Mouse (Mus musculus) central nervous system, embryonic 18 days (tissue): Measurements from ENCODE around the gene H2-DMb2. TPM values are rescaled to one million over a fixed set of nuclear protein-coding genes. Genes with fewer than 3 reads are reported as not detected.

Experiments used
- polyA plus RNA-seq: library from polyadenylated mRNA; depleted of rRNA; stranded (reverse); fragments of >200 nt; gene quantifications from 2 replicates; pipeline ENCODE4 v1.2.3, GENCODE M21; 2012; rRNA removed

H2-DMb2 gene
- polyA plus RNA-seq: 0.63 and 1.0 TPM in 2 replicates

DNA sequence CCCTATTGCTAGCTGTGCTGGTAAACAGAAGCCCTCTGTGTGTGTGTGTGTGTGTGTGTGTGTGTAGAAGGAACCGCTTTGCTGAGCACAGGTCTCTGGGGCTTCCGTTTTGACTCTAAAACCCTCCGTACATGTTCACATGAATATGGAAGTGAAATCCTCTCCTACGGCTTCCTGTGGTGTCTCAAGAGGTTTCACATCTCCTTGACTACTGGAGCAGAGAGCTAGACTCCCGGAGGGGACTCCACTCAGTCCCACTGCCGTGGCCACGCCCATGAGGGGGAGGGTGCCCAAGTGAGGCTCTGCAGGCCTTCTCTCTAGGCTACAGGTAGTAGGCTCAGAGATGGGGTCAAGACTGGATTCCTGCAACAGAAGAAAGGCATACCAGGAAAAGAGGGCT lies at the start of gene H2-DMb2:
H2-DMb2 (plus strand) TSS at position 275 of the 400 bp plus-strand sequence.

DNA sequence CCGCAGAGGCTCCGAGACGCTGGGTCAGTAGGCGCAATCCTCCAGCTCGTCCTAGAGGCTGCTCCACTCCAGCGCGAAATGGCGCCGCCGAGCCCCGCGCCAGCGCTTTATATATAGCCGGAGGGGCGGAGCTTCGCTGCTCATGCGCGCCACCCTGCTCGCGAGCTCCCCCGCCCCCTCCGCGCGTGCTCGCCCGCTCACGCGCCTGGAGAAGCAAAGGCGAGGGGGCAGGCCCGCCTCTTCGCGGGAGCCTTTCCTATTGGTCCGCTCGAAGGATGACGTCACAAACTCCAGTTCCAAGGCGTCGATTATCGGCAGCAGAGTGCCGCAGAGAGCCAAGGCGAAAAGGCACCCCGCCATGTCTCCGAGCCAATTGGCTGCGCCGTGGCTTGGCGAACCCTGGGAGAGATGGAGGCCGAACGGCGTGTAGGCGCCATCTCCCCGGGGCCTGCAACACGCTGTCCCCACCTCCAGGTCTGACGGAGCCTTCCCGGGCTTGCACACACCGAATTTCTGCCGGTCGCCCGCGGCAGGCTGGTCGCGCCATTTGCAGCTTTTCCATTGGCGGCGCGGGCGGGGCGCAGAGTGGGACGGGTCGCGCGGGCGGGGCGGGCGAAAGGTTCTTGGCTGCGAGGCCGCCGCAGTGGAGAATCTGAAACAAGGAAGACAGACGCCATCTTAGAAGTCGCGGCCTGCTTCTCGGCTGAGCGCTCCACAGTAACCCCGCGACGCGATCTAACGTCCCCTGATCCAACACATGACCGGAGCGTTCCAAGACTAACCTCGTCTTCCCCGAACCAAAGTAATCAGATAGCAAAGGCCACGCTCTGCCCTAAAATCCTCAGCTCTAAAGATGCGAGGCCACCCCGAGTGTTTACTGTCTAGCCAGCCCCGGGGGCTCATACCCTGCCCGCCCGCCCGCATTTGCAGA lies 23.6 kb upstream of the H2-DMb2 start, which contains the start of gene H2-DMa:
H2-DMa (plus strand) TSS at position 293 of the 931 bp plus-strand sequence.

DNA sequence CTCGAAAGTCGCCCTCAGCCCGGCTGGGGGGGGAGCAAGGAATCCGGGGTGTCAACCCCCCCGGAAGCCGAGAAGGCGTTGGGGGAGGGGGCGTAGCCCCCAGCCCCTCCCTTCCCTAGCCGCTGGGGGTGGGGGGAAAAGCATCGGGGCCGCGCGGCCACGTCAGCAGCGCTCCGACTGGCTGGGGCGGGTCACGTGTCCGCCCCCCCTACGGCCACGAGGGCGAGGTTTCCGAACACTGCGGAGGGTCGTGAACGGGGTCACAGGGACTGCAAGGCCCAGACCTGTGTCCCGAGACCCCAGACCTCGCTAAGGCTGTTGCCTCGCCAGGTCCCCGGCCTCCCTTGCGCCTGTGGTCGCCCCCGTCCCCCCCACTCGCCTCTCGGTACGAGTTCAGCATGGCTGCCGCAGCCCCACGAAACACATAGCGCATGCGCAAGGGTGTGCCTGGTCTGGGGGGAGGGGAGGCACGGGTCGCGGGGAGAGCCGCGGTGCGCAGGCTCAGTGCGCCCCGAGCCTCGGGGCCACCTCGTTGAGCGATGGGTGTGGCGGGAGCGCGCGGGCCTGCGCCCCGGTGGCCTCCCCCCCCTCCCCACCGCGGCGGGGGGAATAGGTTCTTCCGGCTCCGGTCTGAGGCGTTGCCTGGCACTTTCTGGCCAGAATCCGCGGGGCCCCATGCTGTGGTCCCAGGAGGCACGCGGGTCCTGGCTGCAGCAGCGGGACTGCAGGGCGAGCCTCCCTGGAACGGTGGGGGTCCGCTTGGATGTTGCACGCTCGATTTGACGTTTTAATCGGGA lies 20.7 kb upstream of the H2-DMb2 start, which contains the start of gene Brd2:
Brd2 (minus strand) TSS at position 447 of the 797 bp plus-strand sequence.

DNA sequence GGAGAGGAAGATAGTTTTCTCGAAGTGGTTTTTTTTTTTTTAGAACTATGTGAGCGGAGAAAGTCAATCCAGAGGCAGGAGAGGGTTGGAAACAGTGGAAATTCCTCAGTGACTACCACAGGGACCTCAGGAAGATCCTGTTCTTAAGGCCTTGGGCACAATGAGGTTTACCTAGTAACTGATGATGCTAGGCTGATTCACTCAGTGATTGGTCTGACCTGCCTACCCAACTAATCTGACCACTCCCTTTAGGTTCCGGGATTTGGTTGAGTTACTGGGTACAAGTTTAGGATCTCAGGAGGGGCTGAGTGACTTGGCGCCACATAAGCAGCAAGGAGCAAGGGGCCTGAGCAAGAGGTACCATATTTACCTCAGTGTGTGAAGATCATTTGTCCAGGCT lies 9.8 kb downstream of the H2-DMb2 start, which contains the start of gene H2-DMb1:
H2-DMb1 (plus strand) TSS at position 150 of the 400 bp plus-strand sequence.

DNA sequence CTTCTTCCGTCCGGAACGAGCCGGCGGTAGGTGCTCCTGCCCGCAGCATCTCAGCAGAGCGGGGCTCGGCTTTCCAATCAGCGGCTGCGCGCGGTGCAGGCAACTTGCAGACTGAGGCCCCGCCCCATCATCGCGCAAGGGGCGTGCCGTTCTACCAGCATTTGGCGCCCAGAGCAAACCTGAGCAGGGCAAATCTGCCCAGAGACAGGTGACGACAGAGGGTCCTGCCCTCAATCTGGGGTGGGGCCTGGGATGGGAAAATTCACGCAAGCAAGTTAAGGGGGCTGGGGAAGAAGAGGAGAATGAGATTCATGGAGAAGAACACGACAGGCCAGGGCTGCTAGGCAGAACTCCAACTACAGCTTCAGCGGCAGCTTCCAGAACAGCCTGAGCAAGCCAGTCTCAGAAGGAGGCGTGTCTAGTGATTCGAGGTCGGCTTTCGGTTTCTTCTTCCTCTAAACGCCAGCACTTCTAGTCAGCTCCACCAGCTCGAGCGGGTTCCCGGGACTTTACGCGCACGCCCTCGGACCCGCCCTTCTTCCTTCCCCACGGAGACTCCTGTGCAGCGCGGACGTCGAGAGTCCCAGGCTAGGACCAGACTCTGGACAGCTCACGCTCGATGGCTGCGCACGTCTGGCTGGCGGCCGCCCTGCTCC lies 44.3 kb downstream of the H2-DMb2 start, which contains the start of the genes Tap1 and Psmb9:
Tap1 (plus strand) TSS at position 293 of the 656 bp plus-strand sequence.
Psmb9 (minus strand) TSS at position 504 of the 656 bp plus-strand sequence.

DNA sequence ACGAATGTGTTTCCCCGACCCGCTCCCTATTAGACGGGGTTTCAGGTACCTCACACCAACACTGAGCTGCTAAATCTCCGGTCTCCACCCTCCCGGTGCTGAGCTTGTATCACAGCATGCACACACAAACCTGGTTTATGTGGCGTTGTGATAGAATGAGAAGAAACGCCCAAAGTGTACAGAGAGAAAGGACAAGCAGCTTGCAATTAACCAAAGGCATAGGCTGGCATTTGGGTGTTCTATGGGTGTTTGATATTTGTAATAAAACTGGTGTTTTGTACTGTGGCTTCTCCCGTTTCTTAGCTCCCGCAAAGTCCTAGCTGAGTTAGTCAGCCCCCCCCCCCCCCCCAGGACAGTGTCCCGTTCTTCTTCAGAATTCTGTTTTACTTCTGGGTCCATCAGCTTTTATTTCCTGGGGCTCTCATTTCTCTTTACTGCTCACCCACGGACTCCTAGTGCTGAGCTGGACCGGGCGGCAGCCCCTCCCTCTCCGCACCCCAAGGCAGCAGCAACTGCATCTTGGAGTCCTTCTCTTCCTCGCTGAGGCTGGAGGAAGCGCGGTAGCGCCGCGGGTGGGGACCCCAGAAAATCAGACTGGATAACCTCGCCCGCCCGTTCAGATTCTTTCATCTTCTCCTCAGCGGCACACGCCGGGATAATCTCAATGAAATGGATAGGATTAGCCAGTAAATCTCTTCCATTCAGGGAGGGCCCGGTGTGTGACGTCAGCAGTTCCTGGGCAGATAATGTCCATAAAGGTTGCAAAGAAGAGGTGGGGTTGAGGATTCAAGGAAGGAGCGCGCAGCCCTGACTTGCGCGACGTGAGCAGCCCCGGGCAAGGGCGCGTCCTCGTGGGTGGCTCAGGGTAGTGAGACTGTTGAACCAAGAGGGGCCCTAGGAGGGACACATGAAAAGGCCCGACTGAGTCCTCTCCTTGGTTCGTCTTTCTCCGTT lies 54.1 kb downstream of the H2-DMb2 start, which contains the start of gene Psmb8:
Psmb8 (plus strand) TSS at position 781 of the 954 bp plus-strand sequence.

Other genes with a start within 250 kb of the H2-DMb2 start
- 0.21 and 0.24 TPM in 2 replicates for gene Platr17, start 238.2 kb upstream of the H2-DMb2 start, polyA plus RNA-seq
- 39.3 and 40.5 TPM in 2 replicates for gene Daxx, start 233.9 kb upstream of the H2-DMb2 start, polyA plus RNA-seq
- 14.7 and 16.0 TPM in 2 replicates for gene Tapbp, start 227.4 kb upstream of the H2-DMb2 start, polyA plus RNA-seq
- gene Zbtb22, start 227.4 kb upstream of the H2-DMb2 start, polyA plus RNA-seq: 26.4 and 28.4 TPM in 2 replicates
- 183 and 190 TPM in 2 replicates for gene Rgl2, start 213.8 kb upstream of the H2-DMb2 start, polyA plus RNA-seq
- 117 and 126 TPM in 2 replicates for gene Pfdn6, start 203.0 kb upstream of the H2-DMb2 start, polyA plus RNA-seq
- gene Wdr46, start 202.6 kb upstream of the H2-DMb2 start, polyA plus RNA-seq: 20.5 and 22.2 TPM in 2 replicates
- gene B3galt4, start 191.8 kb upstream of the H2-DMb2 start, polyA plus RNA-seq: 10.4 and 11.6 TPM in 2 replicates
- 58.2 and 62.1 TPM in 2 replicates for gene Vps52, start 187.5 kb upstream of the H2-DMb2 start, polyA plus RNA-seq
- gene Rps18, start 187.3 kb upstream of the H2-DMb2 start, polyA plus RNA-seq: 648 and 656 TPM in 2 replicates
- 24.0 and 24.8 TPM in 2 replicates for gene H2-K1, start 143.0 kb upstream of the H2-DMb2 start, polyA plus RNA-seq
- 48.8 and 51.4 TPM in 2 replicates for gene Ring1, start 118.6 kb upstream of the H2-DMb2 start, polyA plus RNA-seq
- gene H2-Ke6, start 115.2 kb upstream of the H2-DMb2 start, polyA plus RNA-seq: 98.3 and 102 TPM in 2 replicates
- gene Slc39a7, start 111.6 kb upstream of the H2-DMb2 start, polyA plus RNA-seq: 112 TPM in 2 replicates
- gene Rxrb, start 111.5 kb upstream of the H2-DMb2 start, polyA plus RNA-seq: 82.1 and 83.7 TPM in 2 replicates
- gene Col11a2, start 103.9 kb upstream of the H2-DMb2 start, polyA plus RNA-seq: 10.7 and 17.0 TPM in 2 replicates
- 0.06 and 0.19 TPM in 2 replicates for gene H2-Oa, start 51.0 kb upstream of the H2-DMb2 start, polyA plus RNA-seq
- gene H2-DMa, start 23.8 kb upstream of the H2-DMb2 start, polyA plus RNA-seq: 15.7 and 16.4 TPM in 2 replicates
- gene Brd2, start 20.7 kb upstream of the H2-DMb2 start, polyA plus RNA-seq: 144 and 169 TPM in 2 replicates
- 1.9 and 2.2 TPM in 2 replicates for gene H2-DMb1, start 9.8 kb downstream of the H2-DMb2 start, polyA plus RNA-seq
- gene Tap1, start 44.2 kb downstream of the H2-DMb2 start, polyA plus RNA-seq: 4.8 and 4.9 TPM in 2 replicates
- 1.2 and 1.5 TPM in 2 replicates for gene Psmb9, start 44.5 kb downstream of the H2-DMb2 start, polyA plus RNA-seq
- gene Psmb8, start 54.4 kb downstream of the H2-DMb2 start, polyA plus RNA-seq: 3.5 and 4.0 TPM in 2 replicates
- gene Tap2, start 60.2 kb downstream of the H2-DMb2 start, polyA plus RNA-seq: 1.9 and 2.1 TPM in 2 replicates
- 0.40 and 0.48 TPM in 2 replicates for gene H2-Ob, start 95.6 kb downstream of the H2-DMb2 start, polyA plus RNA-seq
- gene H2-Ab1, start 114.4 kb downstream of the H2-DMb2 start, polyA plus RNA-seq: 0.74 and 1.0 TPM in 2 replicates
- 0.34 and 0.47 TPM in 2 replicates for gene H2-Aa, start 144.5 kb downstream of the H2-DMb2 start, polyA plus RNA-seq
- gene H2-Eb1, start 162.6 kb downstream of the H2-DMb2 start, polyA plus RNA-seq: 1.8 and 1.9 TPM in 2 replicates
- gene H2-Eb2, start 182.4 kb downstream of the H2-DMb2 start, polyA plus RNA-seq: 0.04 and 0.17 TPM in 2 replicates
- gene Btnl2, start 211.5 kb downstream of the H2-DMb2 start, polyA plus RNA-seq: not detected in 2 replicates
- not detected in 2 replicates for gene Btnl1, start 233.8 kb downstream of the H2-DMb2 start, polyA plus RNA-seq